9 mouse cellular contexts compared by ENCODE assay signal in the genomic region with DNA sequence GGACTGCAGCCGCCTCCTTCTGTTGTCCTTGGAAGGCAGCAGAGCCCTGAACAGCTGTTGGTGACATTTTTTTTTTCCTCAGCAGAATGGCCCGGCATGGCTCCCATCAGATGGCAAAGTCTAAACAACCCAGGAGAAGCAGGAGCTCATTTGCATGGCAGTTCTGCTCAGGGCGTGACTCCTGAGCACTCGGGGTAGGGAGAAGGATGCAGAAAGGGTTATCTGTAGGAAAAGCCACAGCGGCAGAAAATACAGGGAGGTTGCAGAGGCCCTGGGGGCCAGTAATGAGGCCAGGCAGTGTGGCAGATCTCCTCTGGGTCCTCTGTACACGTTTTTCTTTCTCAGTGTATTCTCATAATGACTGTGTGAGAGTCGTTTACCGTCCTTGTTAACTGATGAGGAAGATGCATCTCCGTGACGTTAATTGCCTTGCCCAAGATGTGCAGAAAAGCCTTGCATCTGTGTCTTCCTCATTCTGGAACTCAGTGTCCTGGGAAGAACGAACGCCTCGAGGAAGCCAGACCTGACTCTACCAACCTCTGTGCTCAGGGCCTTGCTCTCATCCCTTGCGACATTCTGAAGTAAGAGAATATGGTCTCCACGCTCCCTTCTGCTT. TPM values are rescaled to one million over a fixed set of nuclear protein-coding genes. Genes with fewer than 3 reads are reported as not detected.
A peak's percentile ranks its signal among the peaks of the same experiment; 100 is the strongest.
DNase-seq lines count a peak whose midpoint lies in the region; ATAC-seq and TF ChIP-seq lines count a peak whose summit lies in the region.
"Had no signal": no experiment of that assay in that cellular context is flagged by ENCODE, and none has a peak within 500 bp of the region (broad histone marks: within the 10 kb centered on the region; RNA-seq: fewer than 3 reads in every experiment).

No protein-coding gene starts in this region.

- 45% methylated on average over 15 of the region's 15 CpGs for WGBS in hindbrain, embryonic 11.5 days
- WGBS in hindbrain, embryonic 10.5 days = 54% methylated on average over 15 of the region's 15 CpGs
- 50% methylated on average over 15 of the region's 15 CpGs for WGBS in embryonic facial prominence, embryonic 14.5 days
- WGBS in stomach, postnatal 0 days = 51% methylated on average over 15 of the region's 15 CpGs

- no peak for TF ChIP-seq EP300 in stomach, postnatal 0 days (optimal IDR thresholded peaks at IDR 0.05)

- no peak overlapping the region for H3K27ac ChIP-seq in hindbrain, embryonic 11.5 days (ENCODE audit: low read depth, low read length)
- no peak overlapping the region for H3K27ac ChIP-seq in hindbrain, embryonic 10.5 days
- no peak overlapping the region for H3K27ac ChIP-seq in ES-E14 (ENCODE audit: insufficient read depth, low read depth, low read length, poor library complexity, severe bottlenecking)
- no peak overlapping the region for H3K27ac ChIP-seq in embryonic facial prominence, embryonic 14.5 days (replicated peaks; ENCODE audit: low read depth, low read length)
- H3K27ac ChIP-seq in stomach, postnatal 0 days (replicated peaks) = no peak overlapping the region

- H3K36me3 ChIP-seq in hindbrain, embryonic 11.5 days (ENCODE audit: control insufficient read depth, insufficient read depth, low read length) = no peaks in the 10 kb centered on the region
- no peaks in the 10 kb centered on the region for H3K36me3 ChIP-seq in hindbrain, embryonic 10.5 days
- no peaks in the 10 kb centered on the region for H3K36me3 ChIP-seq in ES-E14 (ENCODE audit: control insufficient read depth, insufficient read depth, low read length, poor library complexity, severe bottlenecking)
- H3K36me3 ChIP-seq in embryonic facial prominence, embryonic 14.5 days (ENCODE audit: control insufficient read depth, insufficient read depth, low read length) = no peaks in the 10 kb centered on the region
- no peaks in the 10 kb centered on the region for H3K36me3 ChIP-seq in stomach, postnatal 0 days (ENCODE audit: control insufficient read depth, insufficient read depth, low read length)
- H3K36me3 ChIP-seq: G1E had no signal

- no peak for TF ChIP-seq CTCF in stomach, postnatal 0 days (IDR thresholded peaks at IDR 0.05; ENCODE audit: low read depth)

- in situ Hi-C loops in ES-E14 (cut with MboI; ENCODE audit: low sequenced_read_pairs in 2 of 2, unreplicated experiment in 2 of 2) = no loop called here

- H3K27me3 ChIP-seq in hindbrain, embryonic 11.5 days (ENCODE audit: control insufficient read depth, insufficient read depth, low read length) = no peaks in the 10 kb centered on the region
- H3K27me3 ChIP-seq in hindbrain, embryonic 10.5 days (ENCODE audit: insufficient read depth, poor library complexity, severe bottlenecking) = no peaks in the 10 kb centered on the region
- H3K27me3 ChIP-seq in embryonic facial prominence, embryonic 14.5 days (replicated peaks; ENCODE audit: control insufficient read depth, insufficient read depth, low read length) = no peaks in the 10 kb centered on the region
- H3K27me3 ChIP-seq in stomach, postnatal 0 days (ENCODE audit: control insufficient read depth, insufficient read depth, low read length) = no peaks in the 10 kb centered on the region

- DNase-seq in hindbrain, embryonic 11.5 days (ENCODE audit: low spot score) = peak; percentile 36
- DNase-seq in hindbrain, embryonic 10.5 days (ENCODE audit: low spot score) = no peak
- no peak for DNase-seq in ES-E14 (ENCODE audit: low read depth, low spot score)
- no peak for DNase-seq in embryonic facial prominence, embryonic 14.5 days (ENCODE audit: low spot score)
- DNase-seq in mesoderm, embryonic 11.5 days (ENCODE audit: low read depth, low spot score) = peak; percentile 40
- DNase-seq in kidney, adult 18-20 months = no peak
- DNase-seq in adrenal gland, postnatal 10 days = no peak
- DNase-seq in stomach, postnatal 0 days (ENCODE audit: low spot score) = no peak

- peak; percentile 74 for ATAC-seq in hindbrain, embryonic 11.5 days (ENCODE audit: low FRiP score)
- ATAC-seq in embryonic facial prominence, embryonic 14.5 days (ENCODE audit: low read depth) = peak; percentile 86
- ATAC-seq in stomach, postnatal 0 days (ENCODE audit: low FRiP score, low TSS enrichment) = no peak

- no peak overlapping the region for H3K4me2 ChIP-seq in hindbrain, embryonic 11.5 days (replicated peaks; ENCODE audit: low read depth, low read length)
- H3K4me2 ChIP-seq in embryonic facial prominence, embryonic 14.5 days (ENCODE audit: low read depth, low read length) = no peak overlapping the region
- H3K4me2 ChIP-seq in stomach, postnatal 0 days (replicated peaks; ENCODE audit: low read depth) = no peak overlapping the region

- no peak overlapping the region for H3K9ac ChIP-seq in hindbrain, embryonic 11.5 days (ENCODE audit: low read depth, low read length)
- no peak overlapping the region for H3K9ac ChIP-seq in ES-E14 (ENCODE audit: insufficient read depth, low read depth, low read length, poor library complexity, severe bottlenecking)
- H3K9ac ChIP-seq in embryonic facial prominence, embryonic 14.5 days (ENCODE audit: low read depth, low read length) = no peak overlapping the region
- H3K9ac ChIP-seq in stomach, postnatal 0 days (ENCODE audit: low read length) = no peak overlapping the region

- H3K9me3 ChIP-seq in hindbrain, embryonic 11.5 days (ENCODE audit: control insufficient read depth, low read length) = no peaks in the 10 kb centered on the region
- H3K9me3 ChIP-seq in hindbrain, embryonic 10.5 days = no peaks in the 10 kb centered on the region
- no peaks in the 10 kb centered on the region for H3K9me3 ChIP-seq in ES-E14 (ENCODE audit: control insufficient read depth, insufficient read depth, low read depth, low read length)
- H3K9me3 ChIP-seq in embryonic facial prominence, embryonic 14.5 days (ENCODE audit: control insufficient read depth, low read length) = no peaks in the 10 kb centered on the region
- no peaks in the 10 kb centered on the region for H3K9me3 ChIP-seq in stomach, postnatal 0 days (ENCODE audit: control insufficient read depth, low read length)
- H3K9me3 ChIP-seq: G1E had no signal

- no peaks in the 10 kb centered on the region for H3K4me1 ChIP-seq in hindbrain, embryonic 11.5 days (replicated peaks; ENCODE audit: control insufficient read depth, insufficient read depth, low read length)
- H3K4me1 ChIP-seq in hindbrain, embryonic 10.5 days (replicated peaks) = peaks cover 10% of the 10 kb centered on the region; the same call in 1 of the 2 replicates
- peaks cover 0 to 3% of the 10 kb centered on the region in 2 experiments; a peak in 1 of 4 replicates for H3K4me1 ChIP-seq in ES-E14 (ENCODE audit: control insufficient read depth in 2 of 2, insufficient read depth in 2 of 2, low read length in 2 of 2, poor library complexity in 1 of 2)
- no peaks in the 10 kb centered on the region for H3K4me1 ChIP-seq in embryonic facial prominence, embryonic 14.5 days (ENCODE audit: control insufficient read depth, insufficient read depth, low read length)
- no peaks in the 10 kb centered on the region for H3K4me1 ChIP-seq in stomach, postnatal 0 days (replicated peaks; ENCODE audit: control insufficient read depth, insufficient read depth)

- no peak overlapping the region for H3K4me3 ChIP-seq in hindbrain, embryonic 11.5 days (ENCODE audit: low read depth, low read length)
- no peak overlapping the region for H3K4me3 ChIP-seq in hindbrain, embryonic 10.5 days
- H3K4me3 ChIP-seq in ES-E14 (ENCODE audit: insufficient read depth in 1 of 2, low read depth in 1 of 2, low read length in 2 of 2, poor library complexity in 1 of 2, severe bottlenecking in 1 of 2) = no peak overlapping the region
- H3K4me3 ChIP-seq in embryonic facial prominence, embryonic 14.5 days (ENCODE audit: low read depth, low read length) = no peak overlapping the region
- no peak overlapping the region for H3K4me3 ChIP-seq in stomach, postnatal 0 days (ENCODE audit: low read depth, low read length)

TF ChIP-seq in ES-E14, 5 proteins besides CTCF, POLR2A, EP300 and RAD21:
- TF ChIP-seq MAFK (IDR thresholded peaks at IDR 0.05; ENCODE audit: insufficient read depth, low read depth, low read length) (no peak), ZNF384 (IDR thresholded peaks at IDR 0.05; ENCODE audit: low read depth, low read length) (0 out of 2 replicates have a peak, but pooled peaks have one; percentile 30)

RNA-seq across cellular contexts. Expression of a gene that starts 10.1 kb away (rescaled TPM):
- 7.3 and 8.9 TPM in 2 replicates for polyA plus RNA-seq in hindbrain, embryonic 11.5 days (2014; fragmentation: Nextera tagmentation; extraction: Ambion mirVana)
- 5.6 and 10.1 TPM in 2 replicates for polyA plus RNA-seq in hindbrain, embryonic 10.5 days (2016; fragmentation: Nextera tagmentation; extraction: Ambion mirVana)
- 8.9 and 13.3 TPM in 2 replicates for total RNA-seq in ES-E14 (2012; rRNA removed)
- 16.8 and 18.7 TPM in 2 replicates for polyA plus RNA-seq in embryonic facial prominence, embryonic 14.5 days (2014; fragmentation: Nextera tagmentation; extraction: Ambion mirVana)
- 10 to 100 TPM; 18.4 to 22.7 TPM for total RNA-seq in adrenal gland, postnatal 10 days (2021)
- polyA plus RNA-seq in stomach, postnatal 0 days (2015; fragmentation: Nextera tagmentation; extraction: Ambion mirVana) = 114 and 117 TPM in 2 replicates
- polyA plus RNA-seq: G1E had no signal

Comparison
In these comparisons a context has a peak if more than half of its experiments do, and no peak if none do; other contexts are left out.
1. DNase-seq: peak in hindbrain, embryonic 11.5 days (single experiment) and mesoderm, embryonic 11.5 days (single experiment); none in hindbrain, embryonic 10.5 days (single experiment), ES-E14 (single experiment), embryonic facial prominence, embryonic 14.5 days (single experiment), kidney, adult 18-20 months (single experiment), adrenal gland, postnatal 10 days (single experiment) and stomach, postnatal 0 days (single experiment).